Mouse (Mus musculus) forebrain, embryonic 10.5 days (tissue): Measurements from ENCODE around the gene Ubfd1. TPM values are rescaled to one million over a fixed set of nuclear protein-coding genes. Genes with fewer than 3 reads are reported as not detected.

Source experiments
- DNase-seq: peaks from one replicate; pipeline ENCODE4 v3.0.0-alpha.2; 2017; ENCODE audit warnings: low spot score; ENCODE audit errors: extremely low spot score
- H3K27ac ChIP-seq: fragments of 300-500 bp; sonication (generic); 2 replicates; pipeline ENCODE4 v1.5.1; 2016; ENCODE audit warnings: mild to moderate bottlenecking
- H3K27me3 ChIP-seq: fragments of 300-500 bp; sonication (generic); 2 replicates; pipeline ENCODE4 v1.6.1; 2016; ENCODE audit warnings: mild to moderate bottlenecking; ENCODE audit not compliant: poor library complexity, severe bottlenecking
- H3K36me3 ChIP-seq: fragments of 300-500 bp; sonication (generic); replicated peaks from 2 replicates; pipeline ENCODE4 v1.6.1; 2016; ENCODE audit warnings: mild to moderate bottlenecking, moderate library complexity
- H3K4me1 ChIP-seq: fragments of 300-500 bp; sonication (generic); 2 replicates; pipeline ENCODE4 v1.6.1; 2016
- H3K4me3 ChIP-seq: fragments of 300-500 bp; sonication (generic); 2 replicates; pipeline ENCODE4 v1.5.1; 2016; ENCODE audit warnings: mild to moderate bottlenecking, moderate library complexity
- H3K9me3 ChIP-seq: fragments of 300-500 bp; sonication (generic); 2 replicates; pipeline ENCODE4 v1.6.1; 2016; ENCODE audit warnings: mild to moderate bottlenecking, moderate library complexity
- WGBS: fragments of 180-500 bp; shearing (Covaris S2); methylation state at CpG from one replicate; pipeline ENCODE4 v1.1.7; 2016; 5-methylcytosine and 5-hydroxymethylcytosine counted together
- polyA plus RNA-seq: library from polyadenylated mRNA; unstranded; fragments of >200 nt; fragmentation: Nextera tagmentation; extraction: Ambion mirVana; gene quantifications from 2 replicates; pipeline ENCODE4 v1.2.1, GENCODE M21; 2016

Ubfd1 gene
- polyA plus RNA-seq, 1 experiment from 2014 or later: 65.6 TPM

DNA sequence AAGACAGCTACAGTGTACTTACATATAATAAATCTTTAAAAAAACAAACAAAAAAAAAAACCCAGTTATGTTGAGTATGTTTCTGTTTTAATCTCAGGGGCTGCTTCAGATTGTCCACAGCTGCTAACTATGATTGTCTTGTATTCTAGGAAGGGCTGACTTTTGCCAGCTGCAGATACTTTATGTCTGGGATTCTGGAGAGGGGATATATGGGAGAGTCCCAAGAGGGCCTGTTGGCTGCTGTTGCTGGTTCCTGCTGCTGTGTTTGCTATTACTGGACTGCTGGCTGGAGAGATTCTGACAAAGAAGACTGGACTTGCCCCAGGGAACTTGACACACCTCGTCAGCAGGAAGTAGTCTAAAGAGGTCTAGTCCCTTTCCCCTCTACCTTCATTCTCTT is 16.1 kb upstream of the Ubfd1 start:
- no peak for DNase-seq
- H3K4me3 ChIP-seq: no peak overlapping the region
- H3K27ac ChIP-seq: no peak overlapping the region
- H3K27me3 ChIP-seq: no peaks in the 10 kb centered on the region
- H3K9me3 ChIP-seq: no peaks in the 10 kb centered on the region
- H3K4me1 ChIP-seq: no peaks in the 10 kb centered on the region
- peaks cover 85% of the 10 kb centered on the region for H3K36me3 ChIP-seq
- 68% methylated on average over 1 of the region's 1 CpGs for WGBS

DNA sequence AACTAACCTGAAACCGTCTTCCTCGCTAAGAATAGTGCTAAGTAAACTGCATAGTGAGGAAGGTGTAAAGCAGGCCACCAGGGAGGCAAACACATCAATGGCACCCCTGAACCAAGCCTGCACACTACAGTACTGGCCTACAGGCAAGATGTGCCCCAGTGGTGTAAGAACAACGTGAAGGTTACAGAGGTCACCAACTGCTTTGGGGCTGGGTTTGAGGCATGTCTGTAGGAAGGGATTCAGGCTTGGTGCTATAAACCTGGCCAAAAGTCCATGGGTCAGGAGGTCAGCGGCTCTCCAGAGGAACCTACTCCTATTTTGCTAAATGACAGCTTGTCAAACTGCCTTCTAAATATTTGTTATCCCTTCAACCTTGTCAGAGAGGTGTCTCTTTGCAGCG is 10.3 kb upstream of the Ubfd1 start:
- H3K9me3 ChIP-seq: no peaks in the 10 kb centered on the region
- H3K27me3 ChIP-seq: no peaks in the 10 kb centered on the region
- 92% methylated on average over 5 of the region's 5 CpGs for WGBS
- no peak for DNase-seq
- H3K27ac ChIP-seq: no peak overlapping the region
- peaks cover 90% of the 10 kb centered on the region for H3K36me3 ChIP-seq
- no peaks in the 10 kb centered on the region for H3K4me1 ChIP-seq
- H3K4me3 ChIP-seq: no peak overlapping the region

DNA sequence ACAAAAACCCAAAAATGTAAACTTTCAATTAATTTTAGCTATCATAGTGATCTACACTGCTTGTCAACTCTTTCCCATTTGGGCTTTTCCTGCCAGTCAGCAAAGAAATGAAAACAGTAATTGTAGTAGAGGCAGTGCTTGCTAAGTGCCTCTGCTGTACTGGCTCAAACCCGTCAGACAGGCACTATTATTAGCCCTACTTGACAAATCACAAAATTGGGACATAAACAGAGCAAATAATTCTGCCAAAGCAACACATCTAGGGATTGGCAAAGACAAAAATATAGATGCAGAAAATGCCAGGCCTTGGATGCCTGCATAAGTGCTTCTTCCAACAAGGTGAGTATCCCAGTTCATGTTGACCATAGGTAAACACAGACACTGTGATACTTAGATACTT is 1.3 kb upstream of the Ubfd1 start:
- 84% methylated on average over 1 of the region's 1 CpGs for WGBS
- Histone ChIP-seq H3K4me3 (peak overlapping the region; percentile 99), H3K27me3 (no peaks in the 10 kb centered on the region), H3K4me1 (peaks cover 32% of the 10 kb centered on the region), H3K27ac (peak overlapping the region; percentile 95; the same call in 1 of the 2 replicates), H3K9me3 (no peaks in the 10 kb centered on the region), H3K36me3 (peaks cover 45% of the 10 kb centered on the region)
- no peak for DNase-seq

DNA sequence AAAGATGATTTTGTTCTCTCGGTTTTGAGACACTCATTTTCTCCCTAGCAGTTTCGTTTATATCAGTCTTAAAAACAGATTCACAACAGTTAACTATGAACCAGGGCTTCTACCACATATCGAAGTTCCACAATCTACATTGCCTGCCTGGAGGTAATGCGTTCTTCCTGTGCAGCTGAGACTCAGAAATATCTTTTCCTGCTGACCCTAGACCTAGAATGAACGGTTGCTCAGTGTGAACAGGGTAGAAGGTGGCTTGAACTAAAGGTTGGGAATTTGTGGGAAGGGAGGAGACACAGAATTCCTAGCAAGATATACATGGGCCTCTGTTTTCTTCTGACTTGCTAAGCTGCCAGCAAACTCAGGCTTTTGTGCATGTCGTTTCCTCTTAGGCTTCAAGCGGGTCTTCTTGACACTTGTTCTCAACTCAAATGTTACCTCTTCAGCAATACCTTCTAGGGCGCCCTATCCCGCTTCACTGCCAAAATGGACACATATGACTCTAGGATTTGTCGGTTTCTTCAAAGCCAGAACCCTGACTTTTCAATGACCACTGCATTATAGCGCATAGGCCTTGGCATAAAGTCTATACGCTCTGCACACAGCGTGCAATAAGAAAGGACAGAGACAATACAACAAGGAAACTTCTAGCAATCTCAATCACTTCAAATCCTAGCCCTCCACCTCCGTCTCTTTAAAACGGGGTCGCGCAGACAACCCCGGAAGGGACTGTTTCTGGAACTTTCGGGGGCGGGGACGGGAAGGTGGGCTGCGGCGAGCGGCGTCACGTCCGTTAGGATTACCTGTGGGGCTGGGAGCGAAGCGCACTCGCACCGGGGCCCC is 652 bp upstream of the Ubfd1 start:
- Histone ChIP-seq H3K4me1 (peaks cover 32% of the 10 kb centered on the region), H3K27me3 (no peaks in the 10 kb centered on the region), H3K36me3 (peaks cover 45% of the 10 kb centered on the region), H3K4me3 (peak overlapping the region; percentile 99), H3K27ac (peak overlapping the region; percentile 95), H3K9me3 (no peaks in the 10 kb centered on the region)
- no peak for DNase-seq
- 22% methylated on average over 31 of the region's 31 CpGs for whole genome bisulfite sequencing

DNA sequence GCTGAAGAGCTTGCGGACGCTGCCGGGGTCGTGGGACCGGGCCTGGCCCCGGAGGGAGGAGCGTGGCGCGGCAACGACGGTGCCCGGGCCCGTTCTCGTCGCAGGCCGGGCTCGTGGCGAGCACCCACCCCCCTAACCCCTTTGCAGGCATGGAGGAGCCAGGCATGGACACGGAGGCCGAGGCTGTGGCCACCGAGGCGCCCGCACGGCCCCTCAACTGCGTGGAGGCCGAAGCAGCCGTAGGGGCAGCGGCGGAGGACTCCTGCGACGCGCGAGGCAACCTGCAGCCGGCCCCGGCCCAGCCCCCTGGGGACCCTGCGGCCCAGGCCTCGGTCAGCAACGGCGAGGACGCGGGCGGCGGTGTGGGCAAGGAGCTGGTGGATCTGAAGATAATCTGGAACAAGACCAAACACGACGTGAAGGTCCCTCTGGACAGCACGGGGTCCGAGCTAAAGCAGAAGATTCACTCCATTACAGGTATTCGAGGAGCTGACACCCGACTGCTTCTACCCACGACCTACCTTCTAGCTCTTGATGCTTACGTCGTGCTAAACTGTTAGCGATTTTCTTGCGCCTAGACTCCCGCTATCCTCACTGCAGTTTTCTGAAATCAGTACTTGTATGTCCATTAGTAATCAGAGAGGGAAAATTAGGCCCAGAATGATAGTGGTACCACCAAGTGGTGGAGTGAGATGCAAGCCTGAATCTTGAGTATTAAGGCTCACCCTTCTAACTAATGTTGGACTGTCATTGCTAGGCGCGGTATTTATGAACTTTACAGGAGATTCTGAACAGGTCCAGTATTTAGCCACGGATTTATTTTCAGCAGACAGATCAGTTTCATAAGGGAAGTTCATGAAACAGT is 774 bp downstream of the Ubfd1 start:
- peak overlapping the region; percentile 95 for H3K27ac ChIP-seq
- DNase-seq: no peak
- no peaks in the 10 kb centered on the region for H3K9me3 ChIP-seq
- WGBS: 1% methylated on average over 56 of the region's 58 CpGs
- H3K4me1 ChIP-seq: peaks cover 32% of the 10 kb centered on the region
- peak overlapping the region; percentile 99 for H3K4me3 ChIP-seq
- no peaks in the 10 kb centered on the region for H3K27me3 ChIP-seq
- peaks cover 45% of the 10 kb centered on the region for H3K36me3 ChIP-seq

DNA sequence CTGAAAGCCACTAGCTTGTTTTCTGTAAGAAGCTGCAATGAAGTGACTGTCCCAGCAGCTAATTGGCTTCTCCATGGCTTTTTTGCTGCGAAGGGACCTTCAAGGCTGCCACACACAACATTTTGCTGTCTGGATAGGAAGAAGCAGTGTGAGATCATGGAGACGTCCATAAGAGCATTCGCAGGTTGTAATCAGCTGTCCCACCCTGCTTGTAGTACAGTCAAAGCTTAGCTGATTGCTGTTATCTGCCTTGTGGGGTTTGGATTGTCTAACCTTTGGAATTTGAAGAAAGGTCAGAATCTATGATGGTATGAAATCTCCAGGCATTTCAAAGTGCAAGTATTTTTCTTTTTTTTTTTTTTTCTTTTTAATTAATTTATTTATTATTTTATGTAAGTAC is 7.4 kb downstream of the Ubfd1 start:
- DNase-seq: no peak
- Histone ChIP-seq H3K4me1 (peaks cover 3% of the 10 kb centered on the region; the same call in 1 of the 2 replicates), H3K9me3 (no peaks in the 10 kb centered on the region), H3K27me3 (no peaks in the 10 kb centered on the region), H3K4me3 (no peak overlapping the region), H3K36me3 (peaks cover 99% of the 10 kb centered on the region), H3K27ac (no peak overlapping the region)
- WGBS: 85% methylated on average over 3 of the region's 3 CpGs

DNA sequence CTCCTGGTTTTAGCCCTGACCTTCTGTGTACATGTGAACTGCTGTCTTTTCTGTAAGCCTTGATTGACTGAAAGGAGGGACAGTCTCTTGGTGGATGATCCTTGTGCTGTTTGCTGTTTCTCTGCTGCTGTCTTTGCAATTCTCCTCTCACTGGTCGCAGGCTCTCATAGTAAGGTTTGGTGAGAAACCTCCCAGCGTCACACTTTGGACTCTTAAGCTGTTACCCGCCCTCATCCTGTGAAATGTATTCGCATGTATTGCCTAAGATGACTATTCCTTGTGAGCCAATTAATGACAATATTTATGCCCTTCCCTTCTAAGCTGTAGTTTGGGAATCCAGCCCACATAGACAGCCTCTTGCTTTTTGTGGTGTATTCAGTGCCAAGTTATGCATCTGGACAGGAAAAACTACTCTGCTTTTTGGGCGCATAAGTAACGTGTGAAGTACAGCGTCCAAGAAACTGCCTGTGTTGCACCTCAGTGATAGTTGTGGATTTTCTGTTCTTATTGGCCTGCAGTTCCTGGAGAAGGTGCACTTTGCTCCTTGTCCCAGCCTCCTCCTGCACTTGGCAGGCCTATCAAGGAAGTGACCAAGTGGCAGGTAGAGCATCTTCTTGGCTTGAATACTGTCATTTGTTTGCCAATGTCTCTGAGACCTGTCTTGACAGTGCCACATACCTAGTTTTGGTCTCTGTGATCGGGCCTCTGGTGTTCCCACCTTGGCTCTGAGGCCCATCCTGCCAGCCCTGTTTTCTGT is 13.0 kb downstream of the Ubfd1 start:
- no peaks in the 10 kb centered on the region for H3K27me3 ChIP-seq
- no peak overlapping the region for H3K4me3 ChIP-seq
- peaks cover 93% of the 10 kb centered on the region for H3K36me3 ChIP-seq
- no peak for DNase-seq
- H3K27ac ChIP-seq: no peak overlapping the region
- H3K9me3 ChIP-seq: no peaks in the 10 kb centered on the region
- 95% methylated on average over 8 of the region's 8 CpGs for WGBS
- no peaks in the 10 kb centered on the region for H3K4me1 ChIP-seq

DNA sequence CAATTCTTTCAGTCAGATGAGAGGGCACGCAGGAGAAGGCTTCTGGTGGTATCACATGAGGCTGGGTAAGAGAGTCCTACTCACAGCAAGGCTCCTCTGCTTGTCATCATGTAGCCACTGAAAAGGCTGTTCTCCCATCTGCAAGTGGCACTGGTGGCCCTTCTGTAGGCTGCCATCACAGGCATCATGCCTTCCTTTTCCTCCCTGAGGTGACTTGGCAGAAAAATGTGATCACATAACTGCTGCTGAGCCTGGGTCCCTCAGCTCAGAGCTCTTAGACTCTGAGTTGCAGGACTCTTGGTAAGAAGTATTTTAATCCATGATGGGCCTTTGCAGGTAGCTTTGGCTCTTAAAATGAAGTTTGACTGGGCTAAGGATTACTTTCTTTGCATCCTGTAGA is 14.1 kb downstream of the Ubfd1 start:
- Histone ChIP-seq H3K4me1 (no peaks in the 10 kb centered on the region), H3K9me3 (no peaks in the 10 kb centered on the region), H3K27ac (no peak overlapping the region), H3K4me3 (no peak overlapping the region), H3K36me3 (peaks cover 93% of the 10 kb centered on the region), H3K27me3 (no peaks in the 10 kb centered on the region)
- WGBS: 100% methylated on average over 1 of the region's 1 CpGs
- no peak for DNase-seq

DNA sequence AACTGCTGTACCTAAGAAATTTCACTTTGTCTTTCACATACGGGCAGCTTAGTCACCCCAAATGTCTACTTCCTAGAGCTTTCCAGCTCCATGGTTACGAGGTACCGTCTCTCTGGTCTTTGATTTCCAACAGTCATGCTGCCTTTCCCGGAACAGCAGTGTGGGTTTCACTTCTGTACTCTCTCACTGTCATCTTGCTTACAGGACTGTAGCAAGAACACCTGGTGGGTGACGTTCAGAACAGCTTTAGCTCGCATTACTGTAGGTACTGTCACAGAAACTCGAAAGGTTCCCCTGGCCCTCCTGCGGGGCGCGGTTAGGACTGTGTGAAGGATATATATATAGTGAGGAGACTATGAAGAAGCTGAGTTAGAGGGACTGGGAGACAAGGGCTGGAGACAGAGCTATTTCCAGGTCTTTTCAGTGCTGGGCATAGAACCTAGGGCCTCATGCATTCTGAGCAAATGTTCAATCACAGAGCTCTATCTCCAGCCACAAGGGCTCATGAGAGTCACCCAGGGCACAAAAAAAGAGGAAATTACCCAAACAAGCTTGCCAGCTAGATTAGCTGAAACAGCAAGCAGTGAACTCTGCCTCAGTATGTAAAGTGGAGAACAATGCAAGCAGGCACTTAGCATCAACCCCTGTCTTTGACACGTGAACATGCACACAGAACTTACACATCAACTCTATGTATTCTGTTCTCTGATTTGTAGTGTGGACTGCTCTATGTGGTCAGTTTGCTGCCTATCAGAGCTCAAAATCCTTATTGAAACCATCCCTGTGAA is 20.4 kb downstream of the Ubfd1 start:
- H3K27me3 ChIP-seq: no peaks in the 10 kb centered on the region
- DNase-seq: no peak
- no peak overlapping the region for H3K4me3 ChIP-seq
- peaks cover 93% of the 10 kb centered on the region for H3K36me3 ChIP-seq
- H3K9me3 ChIP-seq: no peaks in the 10 kb centered on the region
- H3K27ac ChIP-seq: no peak overlapping the region
- WGBS: 94% methylated on average over 11 of the region's 11 CpGs
- no peaks in the 10 kb centered on the region for H3K4me1 ChIP-seq

DNA sequence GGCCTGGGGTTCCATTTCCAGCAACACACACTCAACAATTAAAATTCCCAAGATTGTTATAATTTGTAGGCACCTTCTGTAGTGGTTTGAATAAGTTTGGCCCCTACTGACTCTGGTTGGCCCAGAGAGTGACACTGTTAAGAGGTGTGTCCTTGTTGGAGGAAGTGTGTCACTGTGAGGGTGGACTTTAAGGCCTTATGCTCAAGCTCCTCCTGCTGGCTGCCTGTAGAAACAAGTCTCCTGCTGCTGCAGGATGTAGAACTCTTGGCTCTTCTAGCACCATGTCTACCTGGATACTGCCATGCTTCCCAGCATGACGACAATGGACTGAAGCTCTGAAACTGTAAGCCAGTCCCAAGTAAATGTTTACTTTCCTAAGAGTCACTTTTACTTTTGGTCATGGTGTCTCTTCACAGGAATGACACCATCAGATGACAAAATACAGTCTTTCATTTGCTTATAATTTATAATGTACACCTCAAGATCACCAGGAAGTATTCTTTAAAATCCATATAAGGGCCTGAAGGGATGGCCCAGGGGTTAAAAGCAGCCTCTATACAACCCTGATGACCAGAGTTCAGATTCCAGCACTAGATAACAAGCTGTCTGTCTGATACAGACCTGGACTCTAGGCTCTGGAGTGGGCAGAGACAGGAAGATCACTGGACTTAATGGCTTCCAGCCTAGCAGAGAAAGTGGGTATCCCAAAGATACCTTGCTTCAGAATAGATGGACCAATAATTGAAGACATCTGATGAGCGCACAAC is 27.8 kb downstream of the Ubfd1 start:
- Histone ChIP-seq H3K27ac (no peak overlapping the region), H3K36me3 (peaks cover 98% of the 10 kb centered on the region), H3K27me3 (no peaks in the 10 kb centered on the region), H3K9me3 (no peaks in the 10 kb centered on the region), H3K4me1 (no peaks in the 10 kb centered on the region), H3K4me3 (no peak overlapping the region)
- DNase-seq: no peak
- WGBS: 93% methylated on average over 2 of the region's 2 CpGs

DNA sequence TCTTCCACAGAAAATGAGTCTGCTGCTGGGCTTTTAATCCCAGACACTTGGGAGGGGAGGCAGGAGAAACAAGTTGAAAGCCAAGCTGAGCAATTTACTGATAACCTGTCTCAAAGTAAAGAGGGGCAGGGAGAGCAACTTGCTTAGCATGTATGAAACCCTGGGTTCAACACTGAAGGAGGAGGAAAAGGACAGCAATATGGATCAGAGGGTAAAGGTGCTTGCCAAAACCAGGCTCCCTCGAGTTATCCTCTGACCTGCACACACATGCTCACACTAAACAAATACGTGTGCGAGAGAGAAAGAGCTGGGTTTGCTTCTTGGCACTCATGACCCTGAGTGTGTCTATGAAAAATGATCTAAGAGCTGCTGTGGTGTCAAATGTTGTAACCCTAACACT is 31.0 kb downstream of the Ubfd1 start:
- Histone ChIP-seq H3K27me3 (no peaks in the 10 kb centered on the region), H3K36me3 (peaks cover 70% of the 10 kb centered on the region), H3K4me3 (no peak overlapping the region), H3K9me3 (no peaks in the 10 kb centered on the region), H3K27ac (no peak overlapping the region), H3K4me1 (peaks cover 20% of the 10 kb centered on the region)
- no peak for DNase-seq
- 93% methylated on average over 3 of the region's 3 CpGs for WGBS
